Mouse (Mus musculus): ENCODE measurements around the gene Slc44a1. TPM values are rescaled to one million over a fixed set of nuclear protein-coding genes. Genes with fewer than 3 reads are reported as not detected.
A peak's percentile ranks its signal among the peaks of the same experiment; 100 is the strongest.

Gene Slc44a1
- polyA plus RNA-seq, 1 experiment from 2014 or later, result 17.2 TPM

GRCm38 (mm10) chr4:53596063-53596895, 156.1 kb downstream of the Slc44a1 start:
- Histone ChIP-seq H3K4me3 (ENCODE audit: low read length) (0 out of 2 replicates have a peak overlapping the region, but pooled peaks have one; percentile 12), H3K27ac (ENCODE audit: low read length) (peak overlapping the region; percentile 89)
- ATAC-seq, result peak; percentile 45

GRCm38 (mm10) chr4:53600462-53600861, 160.2 kb downstream of the Slc44a1 start:
- 0 out of 2 replicates have a peak, but pooled peaks cover 3% of the 10 kb centered on the region for H3K4me1 ChIP-seq (ENCODE audit: control insufficient read depth, insufficient read depth, low read length)
- H3K27me3 ChIP-seq (replicated peaks; ENCODE audit: control insufficient read depth, insufficient read depth, low read length), result no peaks in the 10 kb centered on the region
- no peaks in the 10 kb centered on the region for H3K9me3 ChIP-seq (ENCODE audit: control insufficient read depth, low read length)
- no peak overlapping the region for H3K4me2 ChIP-seq (ENCODE audit: low read depth, low read length)
- H3K27ac ChIP-seq (ENCODE audit: low read length), result no peak overlapping the region
- ATAC-seq, result no peak
- H3K36me3 ChIP-seq (ENCODE audit: control insufficient read depth, insufficient read depth, low read length), result no peaks in the 10 kb centered on the region
- no peak overlapping the region for H3K9ac ChIP-seq (ENCODE audit: low read depth, low read length)
- H3K4me3 ChIP-seq (ENCODE audit: low read length), result no peak overlapping the region
- WGBS, result 53% methylated on average over 6 of the region's 6 CpGs

More at GRCm38 (mm10) chr4:53596063-53596895, 156.1 kb downstream of the Slc44a1 start:
- Histone ChIP-seq H3K9ac (ENCODE audit: low read depth, low read length) (no peak overlapping the region), H3K27me3 (replicated peaks; ENCODE audit: control insufficient read depth, insufficient read depth, low read length) (no peaks in the 10 kb centered on the region), H3K9me3 (ENCODE audit: control insufficient read depth, low read length) (no peaks in the 10 kb centered on the region), H3K4me1 (ENCODE audit: control insufficient read depth, insufficient read depth, low read length) (peaks cover 8% of the 10 kb centered on the region; the same call in 1 of the 2 replicates), H3K4me2 (ENCODE audit: low read depth, low read length) (peak overlapping the region; percentile 13; the same call in 1 of the 2 replicates), H3K36me3 (ENCODE audit: control insufficient read depth, insufficient read depth, low read length) (no peaks in the 10 kb centered on the region)
- WGBS, result 57% methylated on average over 15 of the region's 15 CpGs

- Histone ChIP-seq H3K4me1 (ENCODE audit: control insufficient read depth, insufficient read depth, low read length) (no peaks in the 10 kb centered on the region), H3K4me2 (ENCODE audit: low read depth, low read length) (no peak overlapping the region), H3K27ac (ENCODE audit: low read length) (no peak overlapping the region), H3K4me3 (ENCODE audit: low read length) (no peak overlapping the region), H3K9ac (ENCODE audit: low read depth, low read length) (no peak overlapping the region), H3K9me3 (ENCODE audit: control insufficient read depth, low read length) (no peaks in the 10 kb centered on the region), H3K36me3 (ENCODE audit: control insufficient read depth, insufficient read depth, low read length) (no peaks in the 10 kb centered on the region), H3K27me3 (replicated peaks; ENCODE audit: control insufficient read depth, insufficient read depth, low read length) (no peaks in the 10 kb centered on the region)
- ATAC-seq, result no peak
- WGBS, result 88% methylated on average over 5 of the region's 5 CpGs
Observed at GRCm38 (mm10) chr4:53614576-53615225, 174.5 kb downstream of the Slc44a1 start.

GRCm38 (mm10) chr4:53617968-53618367, 177.8 kb downstream of the Slc44a1 start:
- WGBS, result 56% methylated on average over 3 of the region's 3 CpGs
- no peak overlapping the region for H3K9ac ChIP-seq (ENCODE audit: low read depth, low read length)

GRCm38 (mm10) chr4:53620104-53620503, 179.9 kb downstream of the Slc44a1 start:
- Histone ChIP-seq H3K4me3 (ENCODE audit: low read length) (no peak overlapping the region), H3K9ac (ENCODE audit: low read depth, low read length) (no peak overlapping the region), H3K36me3 (ENCODE audit: control insufficient read depth, insufficient read depth, low read length) (no peaks in the 10 kb centered on the region), H3K27ac (ENCODE audit: low read length) (no peak overlapping the region), H3K4me2 (ENCODE audit: low read depth, low read length) (no peak overlapping the region), H3K9me3 (ENCODE audit: control insufficient read depth, low read length) (no peaks in the 10 kb centered on the region), H3K4me1 (ENCODE audit: control insufficient read depth, insufficient read depth, low read length) (peaks cover 6% of the 10 kb centered on the region; the same call in 1 of the 2 replicates), H3K27me3 (replicated peaks; ENCODE audit: control insufficient read depth, insufficient read depth, low read length) (no peaks in the 10 kb centered on the region)
- ATAC-seq, result no peak
- 89% methylated on average over 6 of the region's 6 CpGs for WGBS

More at GRCm38 (mm10) chr4:53617968-53618367, 177.8 kb downstream of the Slc44a1 start:
- Histone ChIP-seq H3K4me2 (ENCODE audit: low read depth, low read length) (no peak overlapping the region), H3K4me3 (ENCODE audit: low read length) (no peak overlapping the region), H3K27ac (ENCODE audit: low read length) (no peak overlapping the region), H3K36me3 (ENCODE audit: control insufficient read depth, insufficient read depth, low read length) (no peaks in the 10 kb centered on the region), H3K9me3 (ENCODE audit: control insufficient read depth, low read length) (no peaks in the 10 kb centered on the region), H3K4me1 (ENCODE audit: control insufficient read depth, insufficient read depth, low read length) (peaks cover 3% of the 10 kb centered on the region; the same call in 1 of the 2 replicates), H3K27me3 (replicated peaks; ENCODE audit: control insufficient read depth, insufficient read depth, low read length) (no peaks in the 10 kb centered on the region)
- no peak for ATAC-seq

GRCm38 (mm10) chr4:53621084-53621483, 180.9 kb downstream of the Slc44a1 start:
- Histone ChIP-seq H3K9me3 (ENCODE audit: control insufficient read depth, low read length) (no peaks in the 10 kb centered on the region), H3K4me2 (ENCODE audit: low read depth, low read length) (0 out of 2 replicates have a peak overlapping the region, but pooled peaks have one; percentile 5), H3K36me3 (ENCODE audit: control insufficient read depth, insufficient read depth, low read length) (no peaks in the 10 kb centered on the region), H3K27me3 (replicated peaks; ENCODE audit: control insufficient read depth, insufficient read depth, low read length) (no peaks in the 10 kb centered on the region), H3K4me1 (ENCODE audit: control insufficient read depth, insufficient read depth, low read length) (peaks cover 6% of the 10 kb centered on the region; the same call in 1 of the 2 replicates), H3K9ac (ENCODE audit: low read depth, low read length) (no peak overlapping the region), H3K27ac (ENCODE audit: low read length) (peak overlapping the region; percentile 57), H3K4me3 (ENCODE audit: low read length) (no peak overlapping the region)
- ATAC-seq, result 0 out of 2 replicates have a peak, but pooled peaks have one; percentile 14
- WGBS, result 49% methylated on average over 6 of the region's 6 CpGs

GRCm38 (mm10) chr4:53621490-53621889, 181.3 kb downstream of the Slc44a1 start:
- no peaks in the 10 kb centered on the region for H3K27me3 ChIP-seq (replicated peaks; ENCODE audit: control insufficient read depth, insufficient read depth, low read length)
- ATAC-seq, result peak; percentile 84
- no peaks in the 10 kb centered on the region for H3K9me3 ChIP-seq (ENCODE audit: control insufficient read depth, low read length)
- H3K36me3 ChIP-seq (ENCODE audit: control insufficient read depth, insufficient read depth, low read length), result no peaks in the 10 kb centered on the region
- H3K27ac ChIP-seq (ENCODE audit: low read length), result peak overlapping the region; percentile 57
- H3K4me3 ChIP-seq (ENCODE audit: low read length), result no peak overlapping the region
- 24% methylated on average over 5 of the region's 5 CpGs for WGBS
- H3K4me1 ChIP-seq (ENCODE audit: control insufficient read depth, insufficient read depth, low read length), result peaks cover 6% of the 10 kb centered on the region; the same call in 1 of the 2 replicates
- no peak overlapping the region for H3K9ac ChIP-seq (ENCODE audit: low read depth, low read length)
- 0 out of 2 replicates have a peak overlapping the region, but pooled peaks have one; percentile 5 for H3K4me2 ChIP-seq (ENCODE audit: low read depth, low read length)

- Histone ChIP-seq H3K4me1 (ENCODE audit: control insufficient read depth, insufficient read depth, low read length) (peaks cover 6% of the 10 kb centered on the region; the same call in 1 of the 2 replicates), H3K27ac (ENCODE audit: low read length) (no peak overlapping the region), H3K4me3 (ENCODE audit: low read length) (no peak overlapping the region), H3K4me2 (ENCODE audit: low read depth, low read length) (no peak overlapping the region), H3K9me3 (ENCODE audit: control insufficient read depth, low read length) (no peaks in the 10 kb centered on the region), H3K27me3 (replicated peaks; ENCODE audit: control insufficient read depth, insufficient read depth, low read length) (no peaks in the 10 kb centered on the region), H3K9ac (ENCODE audit: low read depth, low read length) (no peak overlapping the region), H3K36me3 (ENCODE audit: control insufficient read depth, insufficient read depth, low read length) (no peaks in the 10 kb centered on the region)
- ATAC-seq, result no peak
- WGBS, result 91% methylated on average over 1 of the region's 1 CpGs
Observed at GRCm38 (mm10) chr4:53623711-53624110, 183.5 kb downstream of the Slc44a1 start.

- H3K9me3 ChIP-seq (ENCODE audit: control insufficient read depth, low read length), result no peaks in the 10 kb centered on the region
- no peak overlapping the region for H3K27ac ChIP-seq (ENCODE audit: low read length)
- ATAC-seq, result no peak
- H3K27me3 ChIP-seq (replicated peaks; ENCODE audit: control insufficient read depth, insufficient read depth, low read length), result no peaks in the 10 kb centered on the region
- no peak overlapping the region for H3K4me2 ChIP-seq (ENCODE audit: low read depth, low read length)
- no peak overlapping the region for H3K4me3 ChIP-seq (ENCODE audit: low read length)
- H3K36me3 ChIP-seq (ENCODE audit: control insufficient read depth, insufficient read depth, low read length), result no peaks in the 10 kb centered on the region
- H3K9ac ChIP-seq (ENCODE audit: low read depth, low read length), result 0 out of 2 replicates have a peak overlapping the region, but pooled peaks have one; percentile 14
- peaks cover 10% of the 10 kb centered on the region; the same call in 1 of the 2 replicates for H3K4me1 ChIP-seq (ENCODE audit: control insufficient read depth, insufficient read depth, low read length)
- WGBS, result 49% methylated on average over 4 of the region's 4 CpGs
Observed at GRCm38 (mm10) chr4:53624816-53625215, 184.6 kb downstream of the Slc44a1 start.
